Mouse (Mus musculus) heart, embryonic 11.5 days (tissue): Measurements from ENCODE around the gene Dock2. TPM values are rescaled to one million over a fixed set of nuclear protein-coding genes. Genes with fewer than 3 reads are reported as not detected.

Experiments
- ATAC-seq: fragments of 200-750 bp; cut with Nextera tagmentation; replicated peaks from 2 replicates; pipeline ENCODE4 v1.8.0; 2017; ENCODE audit warnings: moderate library complexity; ENCODE audit not compliant: insufficient number of reproducible peaks, low FRiP score, low TSS enrichment
- H3K27ac ChIP-seq: fragments of 300-500 bp; sonication (generic); 2 replicates; pipeline ENCODE4 v1.5.1; 2014; ENCODE audit warnings: mild to moderate bottlenecking, low read depth, low read length
- H3K27me3 ChIP-seq: fragments of 300-500 bp; sonication (generic); 2 replicates; pipeline ENCODE4 v1.6.1; 2014; ENCODE audit warnings: mild to moderate bottlenecking, low read length, mixed read lengths; ENCODE audit not compliant: control insufficient read depth, insufficient read depth
- H3K36me3 ChIP-seq: fragments of 300-500 bp; sonication (generic); 2 replicates; pipeline ENCODE4 v1.6.1; 2014; ENCODE audit warnings: mild to moderate bottlenecking, low read length, moderate library complexity, mixed read lengths; ENCODE audit not compliant: control insufficient read depth, insufficient read depth
- H3K4me1 ChIP-seq: fragments of 300-500 bp; sonication (generic); 2 replicates; pipeline ENCODE4 v1.6.1; 2014; ENCODE audit warnings: low read length; ENCODE audit not compliant: control insufficient read depth, insufficient read depth
- H3K4me2 ChIP-seq: fragments of 300-500 bp; sonication (generic); 2 replicates; pipeline ENCODE4 v1.6.1; 2014; ENCODE audit warnings: mild to moderate bottlenecking, moderate library complexity
- H3K4me3 ChIP-seq: fragments of 300-500 bp; sonication (generic); 2 replicates; pipeline ENCODE4 v1.5.1; 2014; ENCODE audit warnings: low read depth, low read length
- H3K9ac ChIP-seq: fragments of 300-500 bp; sonication (generic); 2 replicates; pipeline ENCODE4 v1.6.1; 2014; ENCODE audit warnings: mild to moderate bottlenecking, low read depth, low read length, moderate library complexity
- H3K9me3 ChIP-seq: fragments of 300-500 bp; sonication (generic); replicated peaks from 2 replicates; pipeline ENCODE4 v1.6.1; 2016; ENCODE audit warnings: low read length; ENCODE audit not compliant: control insufficient read depth
- WGBS: fragments of 180-500 bp; shearing (Covaris S2); extraction: QIAGEN DNeasy Blood & Tissue Kit; methylation state at CpG from one replicate; pipeline ENCODE4 v1.1.7; 2014; ENCODE audit not compliant: insufficient replicate concordance; 5-methylcytosine and 5-hydroxymethylcytosine counted together
- polyA plus RNA-seq: library from polyadenylated mRNA; unstranded; fragments of >200 nt; fragmentation: Nextera tagmentation; extraction: Ambion mirVana; gene quantifications from 2 replicates; pipeline ENCODE4 v1.2.1, GENCODE M21; 2014

Dock2 gene
- polyA plus RNA-seq, 1 experiment from 2014 or later: 0.96 TPM

DNA sequence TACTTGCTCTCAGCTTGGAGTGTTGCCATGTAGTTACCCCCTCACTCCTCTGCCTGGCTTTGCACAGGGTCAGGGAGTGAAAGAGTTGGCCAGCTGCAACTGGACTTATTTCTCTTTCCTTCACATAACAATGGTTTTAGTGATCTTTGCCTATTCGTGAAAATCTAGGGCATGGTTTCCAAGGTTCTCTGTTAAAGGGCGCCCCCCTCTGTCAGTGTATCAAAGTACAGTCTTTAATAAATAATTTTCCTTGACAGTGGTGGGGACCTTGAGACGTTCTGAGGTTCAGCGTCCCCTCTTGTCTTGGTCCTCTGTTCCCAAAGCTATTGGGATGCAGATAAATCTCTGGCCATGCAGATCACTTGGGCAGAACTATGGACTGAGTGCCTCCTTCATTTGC is 12.4 kb upstream of the Dock2 start:
- WGBS: 26% methylated on average over 4 of the region's 4 CpGs
- Histone ChIP-seq H3K4me3 (no peak overlapping the region), H3K27me3 (no peaks in the 10 kb centered on the region), H3K9me3 (no peaks in the 10 kb centered on the region), H3K27ac (no peak overlapping the region), H3K4me2 (no peak overlapping the region), H3K9ac (no peak overlapping the region), H3K4me1 (no peaks in the 10 kb centered on the region), H3K36me3 (no peaks in the 10 kb centered on the region)
- ATAC-seq: no peak

DNA sequence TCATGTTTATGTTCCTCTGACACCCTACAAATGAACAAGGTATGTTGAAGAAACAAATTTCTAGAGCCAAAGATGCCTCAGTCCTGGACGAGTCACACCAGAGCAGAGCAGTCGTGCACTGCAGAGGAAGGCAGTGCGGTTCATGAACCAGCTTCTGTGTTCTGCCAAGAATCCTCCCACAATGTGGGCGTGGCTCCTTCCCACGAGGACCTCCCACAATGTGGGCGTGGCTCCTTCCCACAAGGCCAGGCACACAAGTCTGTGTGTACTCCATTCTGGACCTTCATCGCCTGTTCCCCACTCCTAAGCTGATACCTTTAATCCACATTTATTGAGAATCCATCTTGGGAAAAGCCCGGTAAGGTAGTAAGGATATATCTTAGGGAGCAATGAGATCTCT is 8.2 kb upstream of the Dock2 start:
- no peak for ATAC-seq
- 53% methylated on average over 8 of the region's 8 CpGs for WGBS
- Histone ChIP-seq H3K27ac (no peak overlapping the region), H3K27me3 (no peaks in the 10 kb centered on the region), H3K4me2 (no peak overlapping the region), H3K9me3 (no peaks in the 10 kb centered on the region), H3K4me3 (no peak overlapping the region), H3K4me1 (no peaks in the 10 kb centered on the region), H3K9ac (no peak overlapping the region), H3K36me3 (no peaks in the 10 kb centered on the region)

DNA sequence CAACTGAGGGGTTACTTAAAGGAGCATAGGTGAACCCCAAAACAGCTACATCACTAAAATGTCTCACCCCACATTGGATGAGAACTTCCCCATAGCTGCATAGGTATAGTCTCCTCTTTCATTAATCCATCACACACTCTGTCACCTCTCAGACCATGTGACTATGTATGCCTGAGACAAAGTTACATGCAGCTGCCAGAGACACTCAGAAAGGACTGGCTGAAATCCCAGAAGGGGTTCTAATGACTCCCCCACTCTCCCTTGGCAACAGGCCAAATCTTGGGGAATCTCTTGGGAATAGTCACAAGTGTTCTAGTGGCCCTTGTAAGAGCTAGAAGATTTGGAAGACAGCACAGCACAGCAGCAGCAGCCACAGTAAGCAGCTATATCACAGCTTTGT is 1.2 kb upstream of the Dock2 start:
- Histone ChIP-seq H3K4me3 (no peak overlapping the region), H3K27ac (no peak overlapping the region), H3K27me3 (no peaks in the 10 kb centered on the region), H3K36me3 (no peaks in the 10 kb centered on the region), H3K9me3 (no peaks in the 10 kb centered on the region), H3K9ac (no peak overlapping the region), H3K4me1 (no peaks in the 10 kb centered on the region), H3K4me2 (no peak overlapping the region)
- no peak for ATAC-seq

DNA sequence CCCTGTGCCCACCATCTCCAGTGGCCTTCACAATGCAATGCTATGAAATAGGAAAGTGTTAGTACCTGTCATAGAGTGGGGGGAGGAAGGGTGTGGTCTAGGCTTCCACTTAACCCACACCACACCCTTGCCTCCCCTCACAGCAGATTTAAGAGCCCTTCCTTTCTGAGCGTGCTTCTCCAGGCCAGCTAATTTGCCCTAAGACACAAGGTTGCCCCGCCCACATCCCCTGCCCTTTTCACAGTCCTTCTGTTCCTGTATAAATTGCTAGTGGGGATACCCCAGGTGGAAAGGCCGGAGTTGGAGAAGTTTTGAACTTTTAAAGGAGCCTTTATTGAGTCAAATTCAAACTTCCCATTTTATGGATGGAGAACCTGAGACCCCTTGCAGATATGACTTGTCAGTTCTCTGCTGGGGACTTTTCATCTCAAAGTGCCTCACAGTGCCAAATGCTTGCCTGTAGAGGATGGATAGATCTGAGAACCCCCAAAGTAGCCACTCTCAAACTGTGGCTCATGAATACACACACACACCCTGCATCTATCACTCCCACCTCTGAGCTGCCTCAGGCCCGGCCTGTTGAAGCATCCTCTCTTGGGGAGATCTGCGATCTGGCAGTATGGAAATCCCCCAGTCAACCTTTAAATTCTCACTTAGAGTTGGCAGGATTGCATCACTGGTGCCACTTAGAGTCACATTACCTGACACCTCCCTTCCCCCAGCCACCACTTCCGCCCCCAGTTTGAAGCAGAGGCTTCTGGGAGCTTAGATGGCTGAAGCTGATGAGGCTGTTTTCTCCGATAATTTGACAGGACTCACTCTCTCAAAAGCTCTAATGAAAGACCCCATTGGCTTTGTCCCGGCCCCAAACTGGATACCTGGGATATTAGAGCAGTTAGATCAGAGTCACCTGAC is 919 bp downstream of the Dock2 start:
- Histone ChIP-seq H3K36me3 (no peaks in the 10 kb centered on the region), H3K9me3 (no peaks in the 10 kb centered on the region), H3K4me1 (no peaks in the 10 kb centered on the region), H3K27me3 (no peaks in the 10 kb centered on the region), H3K27ac (no peak overlapping the region), H3K4me3 (no peak overlapping the region), H3K4me2 (no peak overlapping the region), H3K9ac (no peak overlapping the region)
- ATAC-seq: no peak
- WGBS: 74% methylated on average over 8 of the region's 8 CpGs

DNA sequence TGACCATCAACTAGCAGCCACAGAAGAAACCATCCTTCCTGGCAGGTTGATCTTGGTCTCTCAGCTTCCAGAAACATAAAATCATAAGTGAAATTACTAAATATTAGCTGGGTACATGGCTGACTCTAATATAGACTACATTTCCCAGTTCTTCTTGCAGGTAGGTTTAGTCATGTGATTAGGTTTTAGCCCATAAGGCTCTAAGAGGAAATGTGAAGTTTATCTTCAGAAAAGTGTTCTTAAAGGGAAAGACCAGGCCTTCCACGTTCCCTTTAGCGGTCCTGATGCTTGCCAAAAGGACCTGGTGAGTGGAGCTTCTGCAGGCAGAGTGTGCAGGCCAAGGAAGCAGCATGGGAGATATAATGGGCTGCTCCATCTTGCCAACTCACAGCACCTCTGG is 2.9 kb downstream of the Dock2 start:
- Histone ChIP-seq H3K36me3 (no peaks in the 10 kb centered on the region), H3K27me3 (no peaks in the 10 kb centered on the region), H3K4me2 (no peak overlapping the region), H3K9ac (no peak overlapping the region), H3K27ac (no peak overlapping the region), H3K4me3 (no peak overlapping the region), H3K9me3 (no peaks in the 10 kb centered on the region), H3K4me1 (no peaks in the 10 kb centered on the region)
- ATAC-seq: no peak
- WGBS: 88% methylated on average over 2 of the region's 2 CpGs

DNA sequence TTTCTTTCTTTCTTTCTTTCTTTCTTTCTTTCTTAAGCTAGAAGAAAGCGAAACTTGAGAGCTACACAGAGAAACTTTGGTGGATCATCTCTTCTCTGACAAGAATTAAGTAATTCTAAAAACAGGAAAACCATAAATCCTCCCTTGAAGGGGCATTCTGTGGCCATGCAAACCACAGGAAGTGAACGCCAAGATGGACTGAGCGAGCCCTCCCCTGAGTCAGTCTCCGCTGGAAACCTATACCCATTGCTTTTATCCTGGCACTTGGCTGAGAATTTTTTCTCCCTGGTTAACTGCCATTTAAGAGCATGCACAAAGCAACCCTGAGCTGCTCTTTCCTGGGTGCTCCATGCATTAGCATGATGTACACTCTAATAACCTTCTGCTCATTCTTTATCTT is 3.7 kb downstream of the Dock2 start:
- no peak overlapping the region for H3K4me2 ChIP-seq
- no peaks in the 10 kb centered on the region for H3K4me1 ChIP-seq
- no peak overlapping the region for H3K27ac ChIP-seq
- 83% methylated on average over 4 of the region's 4 CpGs for WGBS
- H3K4me3 ChIP-seq: no peak overlapping the region
- no peaks in the 10 kb centered on the region for H3K9me3 ChIP-seq
- H3K9ac ChIP-seq: no peak overlapping the region
- H3K36me3 ChIP-seq: no peaks in the 10 kb centered on the region
- no peaks in the 10 kb centered on the region for H3K27me3 ChIP-seq
- ATAC-seq: no peak

DNA sequence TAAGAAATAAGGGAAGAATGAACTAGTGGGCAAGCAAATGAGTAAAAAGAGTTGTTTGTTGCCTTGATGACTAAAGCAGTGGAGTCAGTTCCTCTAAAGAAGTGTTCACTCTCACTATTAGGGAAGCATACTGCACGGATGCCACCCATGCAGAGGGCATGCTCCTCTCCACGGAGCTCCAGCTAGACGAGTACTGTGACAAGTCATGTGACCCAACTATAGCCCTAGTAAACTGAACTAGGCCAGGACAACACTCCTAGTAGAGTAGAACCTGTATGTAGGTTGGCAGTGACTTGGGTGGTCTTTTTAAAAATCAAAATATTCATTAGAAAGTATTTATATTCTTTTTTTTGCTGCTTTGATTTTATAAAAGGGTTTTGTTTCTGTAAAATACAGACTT is 5.3 kb downstream of the Dock2 start:
- Histone ChIP-seq H3K4me1 (no peaks in the 10 kb centered on the region), H3K27me3 (no peaks in the 10 kb centered on the region), H3K36me3 (no peaks in the 10 kb centered on the region), H3K9me3 (no peaks in the 10 kb centered on the region), H3K9ac (no peak overlapping the region), H3K27ac (no peak overlapping the region), H3K4me3 (no peak overlapping the region), H3K4me2 (no peak overlapping the region)
- ATAC-seq: no peak
- 71% methylated on average over 3 of the region's 3 CpGs for WGBS

DNA sequence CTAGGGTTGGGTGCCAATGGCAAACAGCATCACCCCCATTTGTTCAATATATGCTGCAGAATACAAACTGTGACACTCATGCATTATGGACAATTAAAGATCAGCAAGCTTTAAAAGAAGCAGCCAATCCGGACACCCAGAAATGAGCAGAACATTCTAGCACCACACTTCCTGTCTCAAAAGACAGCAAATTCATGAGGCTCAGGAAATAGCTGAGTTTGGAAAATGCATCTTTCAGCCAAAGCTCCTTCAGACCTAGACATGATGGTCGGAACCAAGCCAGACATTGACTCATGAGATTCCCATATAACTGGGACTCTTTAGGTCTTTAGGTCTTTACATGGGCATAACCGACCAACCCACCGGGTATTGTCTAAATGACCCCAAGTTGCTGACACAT is 6.2 kb downstream of the Dock2 start:
- Histone ChIP-seq H3K4me1 (no peaks in the 10 kb centered on the region), H3K4me3 (no peak overlapping the region), H3K9me3 (no peaks in the 10 kb centered on the region), H3K36me3 (no peaks in the 10 kb centered on the region), H3K4me2 (no peak overlapping the region), H3K9ac (no peak overlapping the region), H3K27ac (no peak overlapping the region), H3K27me3 (no peaks in the 10 kb centered on the region)
- ATAC-seq: no peak
- WGBS: 84% methylated on average over 4 of the region's 4 CpGs

DNA sequence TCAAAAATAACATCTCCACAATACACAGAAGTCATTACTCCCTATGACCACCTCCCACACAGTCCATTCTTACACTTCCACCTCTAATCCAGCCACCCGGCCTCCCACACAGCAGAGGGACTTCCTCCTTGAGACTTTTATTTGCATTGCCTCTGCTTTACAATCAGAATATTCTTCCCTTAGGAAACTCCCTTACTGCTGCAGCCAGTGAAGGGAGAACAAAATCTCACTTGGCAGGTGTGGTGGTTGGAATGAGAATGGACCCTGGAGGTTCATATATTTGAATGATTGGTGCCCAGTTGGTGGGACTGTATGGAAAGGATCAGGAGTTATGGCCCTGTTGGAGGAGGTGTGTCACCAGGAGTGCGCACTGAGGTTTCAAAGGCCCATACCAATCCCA is 7.6 kb downstream of the Dock2 start:
- no peaks in the 10 kb centered on the region for H3K27me3 ChIP-seq
- H3K27ac ChIP-seq: no peak overlapping the region
- H3K4me3 ChIP-seq: no peak overlapping the region
- H3K36me3 ChIP-seq: no peaks in the 10 kb centered on the region
- ATAC-seq: no peak
- no peaks in the 10 kb centered on the region for H3K4me1 ChIP-seq
- WGBS: 57% methylated on average over 2 of the region's 2 CpGs
- no peak overlapping the region for H3K4me2 ChIP-seq
- H3K9me3 ChIP-seq: no peaks in the 10 kb centered on the region
- H3K9ac ChIP-seq: no peak overlapping the region
